Mouse (Mus musculus) kidney, adult 8-10 months (tissue): ENCODE results near the gene Tnr.

Experiments
- DNase-seq, 2 experiments: peaks; one replicate each; pipeline ENCODE4 v3.0.0; 2022

Tnr gene

GRCm38 (mm10) chr1:159639408-159639807 is 115.8 kb downstream of the Tnr start:
- DNase-seq = no peak

GRCm38 (mm10) chr1:159645719-159646118 is 122.2 kb downstream of the Tnr start:
- no peak for DNase-seq

DNA sequence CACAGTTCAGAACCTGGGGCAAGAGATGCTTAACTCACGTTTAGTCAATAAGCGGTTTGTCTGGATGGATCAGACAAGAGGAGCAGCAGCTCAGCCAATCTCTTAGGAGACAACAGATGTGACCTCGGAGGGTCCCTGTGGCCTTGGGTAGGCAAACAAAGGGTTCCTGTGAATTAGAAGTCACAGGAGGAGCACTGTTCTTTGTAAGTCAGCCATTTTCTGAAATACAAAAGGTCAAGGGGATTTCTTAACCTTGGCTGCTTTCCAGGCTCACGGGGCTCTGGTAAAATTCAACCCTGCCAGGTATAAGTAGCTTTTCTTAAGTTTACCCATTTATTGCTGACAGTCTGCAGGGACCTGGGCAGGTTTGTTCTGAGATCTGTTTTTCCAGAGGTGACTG is 126.9 kb downstream of the Tnr start:
- DNase-seq = no peak

DNA sequence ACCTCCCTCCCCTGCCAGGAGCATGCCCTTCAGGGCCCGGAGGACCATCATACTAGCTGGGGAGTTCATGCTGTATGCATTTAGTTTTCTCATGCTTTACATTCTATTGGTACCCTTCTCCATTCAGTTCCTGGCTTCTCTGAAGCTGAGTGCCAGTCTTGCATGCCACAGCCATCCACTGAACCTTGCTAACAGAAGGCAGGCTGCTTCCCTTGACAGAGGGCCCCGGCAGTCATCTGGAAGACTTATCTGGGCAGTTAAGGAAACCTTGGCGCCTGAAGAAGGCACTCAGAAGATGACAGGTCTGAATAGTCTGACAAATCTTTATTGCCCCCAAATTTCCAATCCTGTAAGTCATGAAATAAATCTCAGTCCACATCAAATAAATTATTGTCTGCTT is 131.7 kb downstream of the Tnr start:
- no peak for DNase-seq

GRCm38 (mm10) chr1:159657856-159658542 is 134.4 kb downstream of the Tnr start:
- no peak for DNase-seq

DNA sequence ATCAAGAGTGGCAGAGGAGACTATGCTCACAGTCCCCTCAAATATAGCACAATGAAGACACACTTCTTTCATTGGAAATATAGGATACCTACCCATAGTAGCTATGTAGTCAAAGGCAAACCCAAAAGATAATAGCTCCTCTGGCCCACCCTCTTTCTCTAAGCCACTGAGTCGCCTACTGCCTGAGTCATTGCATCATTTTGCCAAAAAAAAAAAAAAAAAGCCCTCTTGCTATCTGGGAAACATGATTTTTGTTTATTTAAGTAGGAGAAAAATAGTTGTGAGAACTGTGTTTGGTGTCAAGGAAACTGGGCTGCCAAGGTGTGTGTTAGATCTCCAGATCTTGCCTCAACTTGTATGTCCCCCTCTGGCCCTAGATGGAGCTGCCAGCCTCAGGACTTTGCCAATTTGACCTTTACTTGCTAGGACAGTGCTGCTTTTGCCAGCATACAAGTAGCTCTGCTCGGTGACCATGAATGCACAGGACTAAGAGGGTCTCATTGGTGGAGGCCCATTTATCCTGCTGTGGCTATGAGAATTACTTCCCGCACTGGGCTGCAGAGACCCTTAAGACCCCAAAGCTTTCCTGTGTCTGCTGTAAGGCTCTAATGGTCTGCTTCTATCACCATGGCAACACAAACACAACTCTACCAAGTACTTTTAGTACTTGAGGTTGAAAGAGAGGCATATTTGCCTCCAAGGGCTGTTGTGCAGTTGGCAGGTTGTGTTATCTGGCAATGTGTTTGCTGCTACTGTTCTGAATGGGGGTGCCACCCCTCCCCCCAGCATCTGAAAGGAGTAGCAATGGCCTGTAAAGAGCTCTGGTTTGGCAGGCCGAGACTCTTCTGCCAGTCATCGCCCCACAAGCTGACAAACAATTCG is 137.3 kb downstream of the Tnr start:
- no peak for DNase-seq

- no peak for DNase-seq
These were observed 140.9 kb downstream of the Tnr start for GRCm38 (mm10) chr1:159664496-159664895.

DNA sequence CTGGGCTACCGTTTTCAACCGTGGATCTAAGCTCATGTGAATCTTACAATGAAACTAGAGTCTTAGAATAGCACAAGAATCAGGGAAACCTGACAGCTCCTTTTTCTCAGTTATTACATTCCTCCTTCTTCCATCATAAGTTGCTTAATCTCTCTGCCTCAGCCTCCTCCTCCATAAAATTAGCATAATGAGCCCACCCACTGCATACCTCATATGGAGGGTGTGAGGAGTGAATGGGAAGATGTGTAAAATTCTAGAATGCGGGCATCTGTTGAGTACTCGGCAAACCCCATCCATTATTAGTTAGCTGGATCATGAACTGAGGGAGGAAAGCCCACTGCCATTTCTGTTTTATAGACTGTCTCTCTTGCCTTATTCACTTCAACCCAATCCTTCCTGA is 141.4 kb downstream of the Tnr start:
- DNase-seq = no peak

DNA sequence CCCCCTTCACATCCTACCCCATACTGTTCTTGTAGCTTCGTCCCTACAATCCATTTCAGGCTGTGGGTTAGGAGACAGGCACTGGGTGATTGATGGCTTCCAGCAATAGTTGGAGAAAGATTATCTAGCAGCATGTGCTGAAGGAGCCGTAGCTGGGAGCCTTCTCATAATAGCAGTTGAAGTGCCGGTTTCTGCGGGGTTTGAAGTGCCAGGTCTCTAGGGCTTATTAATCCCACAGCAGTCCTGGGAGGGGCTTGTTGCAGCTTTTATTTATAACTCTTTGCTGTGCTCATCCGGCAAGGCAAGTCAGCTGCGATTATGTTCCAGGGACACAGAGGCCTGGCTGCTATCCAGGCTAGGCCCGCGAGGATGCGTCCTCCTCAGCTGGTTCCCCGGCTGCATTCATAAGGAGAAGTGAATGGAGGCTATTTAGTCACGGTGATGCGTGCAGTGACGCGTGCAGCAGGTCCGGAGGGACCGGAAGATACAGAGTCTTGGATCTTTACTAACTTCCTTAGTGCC is 147.1 kb downstream of the Tnr start:
- DNase-seq = no peak

DNA sequence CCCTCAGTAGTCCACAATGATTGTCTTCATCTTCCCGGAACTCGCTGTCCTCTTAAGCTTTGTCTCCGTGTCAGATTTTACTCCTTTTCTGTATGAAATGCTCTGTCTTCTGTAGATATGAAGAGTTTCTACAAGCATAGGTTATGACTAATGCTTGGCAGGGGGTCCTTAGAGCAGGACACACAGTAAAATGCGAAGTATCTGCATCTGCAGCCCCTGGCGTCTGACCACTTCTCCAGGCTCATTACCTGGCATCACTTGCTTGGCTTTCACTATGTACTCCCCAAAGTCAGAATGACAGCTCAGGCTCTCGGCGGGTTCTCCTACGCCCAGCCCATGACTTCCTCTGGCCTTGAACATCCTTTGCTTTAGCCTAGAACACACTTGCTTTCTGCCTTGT is 147.6 kb downstream of the Tnr start:
- no peak for DNase-seq

GRCm38 (mm10) chr1:159674240-159674639 is 150.7 kb downstream of the Tnr start:
- DNase-seq = no peak

- DNase-seq = no peak
These were observed 151.9 kb downstream of the Tnr start for GRCm38 (mm10) chr1:159675472-159675871.

DNA sequence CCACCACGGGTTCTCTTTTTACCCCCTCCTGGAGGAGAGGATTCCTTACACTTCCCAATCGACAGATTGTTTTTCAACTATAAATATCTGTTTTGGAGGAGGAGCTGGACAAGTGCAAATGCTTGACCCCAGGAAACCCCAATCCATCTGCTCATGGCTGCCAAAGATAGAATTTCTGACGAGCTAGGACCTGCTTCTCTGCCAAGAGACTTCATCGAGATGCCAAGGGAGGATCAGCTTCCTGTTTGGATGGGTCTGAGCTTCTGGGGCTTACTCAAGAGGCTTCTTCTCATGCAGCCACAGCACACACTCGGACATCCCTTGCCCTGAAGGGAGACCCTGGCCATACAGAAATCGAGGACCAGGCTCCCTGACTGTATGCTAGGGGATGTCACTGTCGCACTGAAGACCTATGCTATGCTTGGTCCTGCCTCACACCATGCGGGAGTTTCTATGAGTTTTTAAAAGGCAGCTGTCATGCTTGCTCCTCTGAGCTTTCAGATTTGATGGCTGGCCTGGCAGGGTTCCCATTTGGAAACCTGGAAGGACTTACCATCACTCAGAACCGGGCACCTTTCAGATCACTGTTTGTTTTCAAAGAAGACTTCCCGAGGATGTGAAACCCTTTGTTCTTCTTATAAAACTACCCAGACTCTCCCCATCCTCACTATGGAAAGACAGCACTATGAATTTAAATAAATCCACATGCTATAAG is 154.8 kb downstream of the Tnr start:
- no peak for DNase-seq

DNA sequence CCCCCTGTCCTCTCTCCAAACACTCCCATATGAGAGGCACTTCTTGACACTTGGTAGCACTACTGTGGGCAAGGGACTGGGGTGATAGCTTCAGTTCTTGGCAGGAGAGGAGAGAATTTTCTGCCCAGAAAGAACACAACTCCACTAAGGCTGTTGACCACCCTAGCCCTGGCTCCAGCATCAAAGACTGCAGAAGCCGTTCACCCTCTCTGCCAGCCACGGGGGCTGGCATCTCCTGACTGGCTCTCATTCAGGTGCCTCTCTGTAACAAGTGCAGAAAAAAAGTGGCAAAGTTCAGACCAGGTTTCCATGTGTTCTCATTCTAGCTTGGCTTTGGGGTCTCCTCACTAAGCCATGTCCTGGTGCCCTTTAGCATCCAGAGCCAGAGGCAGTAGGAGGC is 157.7 kb downstream of the Tnr start:
- no peak for DNase-seq

DNA sequence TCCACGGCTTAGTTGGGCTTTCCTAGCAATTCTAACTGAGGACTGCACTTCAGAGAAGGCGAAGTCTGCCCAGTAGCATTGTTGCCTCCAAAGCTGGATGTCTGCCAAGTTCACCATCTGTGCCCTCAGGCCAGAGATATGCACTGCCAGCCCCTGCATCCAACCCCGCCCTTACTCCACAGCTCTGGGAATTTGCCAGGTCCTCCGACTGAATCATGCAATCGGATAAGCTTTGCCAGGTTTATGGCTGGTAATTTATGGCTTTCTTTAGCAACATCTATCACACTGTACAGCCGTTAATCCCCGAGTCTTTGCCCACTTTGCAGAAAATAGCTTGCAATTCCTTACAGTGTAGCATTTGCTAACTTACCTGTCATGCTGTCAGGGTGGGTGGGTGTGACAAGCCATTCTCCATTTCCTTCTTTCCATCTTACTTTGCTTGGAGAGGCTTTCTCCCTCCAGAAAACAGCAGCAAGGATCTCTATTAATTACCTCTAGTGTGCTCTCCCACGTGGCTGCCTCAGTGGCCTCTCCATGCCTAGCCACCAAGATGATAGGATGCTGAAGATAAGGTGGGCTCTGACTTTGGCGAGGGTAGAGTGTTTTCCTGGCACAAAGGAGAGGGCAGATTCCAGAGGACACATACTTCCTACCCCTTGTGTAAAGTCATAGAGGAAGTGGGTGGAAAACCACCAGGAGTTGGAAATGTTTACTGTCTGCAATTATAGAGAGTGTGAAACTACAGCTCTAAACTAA is 163.1 kb downstream of the Tnr start:
- DNase-seq = peak in 1 of 2 experiments; percentile 4

GRCm38 (mm10) chr1:159696717-159697116 is 173.1 kb downstream of the Tnr start:
- no peak for DNase-seq

GRCm38 (mm10) chr1:159702038-159702437 is 178.5 kb downstream of the Tnr start:
- no peak for DNase-seq

GRCm38 (mm10) chr1:159704925-159705324 is 181.4 kb downstream of the Tnr start:
- DNase-seq = no peak

- no peak for DNase-seq
These were observed 192.7 kb downstream of the Tnr start for GRCm38 (mm10) chr1:159716301-159716700.

DNA sequence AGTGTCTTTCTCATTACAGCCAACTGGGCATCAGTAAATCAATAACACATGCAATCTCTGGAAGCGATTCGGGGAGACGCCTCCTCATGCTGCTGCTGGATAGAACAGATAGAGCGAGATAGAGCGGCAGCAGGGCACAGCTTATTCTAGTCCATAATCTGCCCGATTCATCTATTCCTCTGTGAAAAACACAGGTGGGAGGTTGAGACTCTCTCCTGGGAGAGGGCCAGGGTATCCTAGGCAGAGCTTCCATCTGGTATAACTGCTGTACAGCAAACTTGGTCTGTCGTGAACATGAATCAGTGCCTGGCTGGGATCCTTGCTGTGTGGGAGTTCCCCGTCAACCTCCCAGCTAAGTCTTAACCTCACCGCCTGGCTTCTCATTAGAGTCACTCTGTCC is 193.4 kb downstream of the Tnr start:
- DNase-seq = no peak

DNA sequence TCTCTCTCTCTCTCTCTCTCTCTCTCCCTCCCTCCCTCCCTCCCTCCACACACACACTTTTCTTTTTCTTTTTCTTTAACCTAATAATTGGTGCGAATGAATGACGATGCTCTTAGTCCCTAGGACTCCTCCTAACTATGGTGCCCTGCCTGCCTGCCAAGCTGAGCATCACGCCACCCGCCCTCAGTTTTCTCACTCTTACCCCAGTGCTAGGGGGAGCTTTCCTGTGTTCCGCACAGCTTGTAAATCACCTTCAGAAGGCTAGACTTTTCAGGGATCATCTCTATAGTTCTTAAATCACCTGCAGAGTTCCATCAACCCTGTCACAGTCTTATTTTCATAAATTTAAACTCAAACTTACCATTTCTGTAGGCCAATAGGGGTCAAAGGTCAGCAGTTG is 200.2 kb downstream of the Tnr start:
- no peak for DNase-seq

- no peak for DNase-seq
These were observed 205.7 kb downstream of the Tnr start for GRCm38 (mm10) chr1:159729270-159729669.

- no peak for DNase-seq
These were observed 207.3 kb downstream of the Tnr start for GRCm38 (mm10) chr1:159730826-159731225.
